Mouse (Mus musculus): ENCODE measurements around the gene Mymk. TPM values are rescaled to one million over a fixed set of nuclear protein-coding genes. Genes with fewer than 3 reads are reported as not detected.

Mymk gene
- polyA plus RNA-seq, 1 experiment, result 0.81 TPM

GRCm38 (mm10) chr2:27085801-27086200 lies 13.8 kb upstream of the Mymk start:
- H3K4me3 ChIP-seq (ENCODE audit: control insufficient read depth, insufficient read depth, low read length), result no peak overlapping the region
- H3K27ac ChIP-seq (ENCODE audit: control insufficient read depth, insufficient read depth, low read length), result no peak overlapping the region
- 77% methylated on average over 2 of the region's 2 CpGs for WGBS
- peaks cover 37% of the 10 kb centered on the region for H3K4me1 ChIP-seq (replicated peaks; ENCODE audit: control insufficient read depth, insufficient read depth, low read length)
- DNase-seq, result no peak
- TF ChIP-seq POLR2A (IDR thresholded peaks at IDR 0.05; ENCODE audit: control insufficient read depth, extremely low read depth, insufficient read depth, low read length, poor library complexity) (no peak), CTCF (IDR thresholded peaks at IDR 0.05; ENCODE audit: borderline replicate concordance, control insufficient read depth, extremely low read depth, insufficient read depth, low read length, poor library complexity) (no peak)
- no peaks in the 10 kb centered on the region for H3K36me3 ChIP-seq (ENCODE audit: control insufficient read depth, insufficient read depth, low read length)
- H3K27me3 ChIP-seq (ENCODE audit: control insufficient read depth, insufficient read depth, low read length), result no peaks in the 10 kb centered on the region

GRCm38 (mm10) chr2:27084963-27085362 lies 13.0 kb upstream of the Mymk start:
- no peak overlapping the region for H3K27ac ChIP-seq (ENCODE audit: control insufficient read depth, insufficient read depth, low read length)
- H3K4me3 ChIP-seq (ENCODE audit: control insufficient read depth, insufficient read depth, low read length), result no peak overlapping the region
- H3K4me1 ChIP-seq (replicated peaks; ENCODE audit: control insufficient read depth, insufficient read depth, low read length), result peaks cover 42% of the 10 kb centered on the region
- no peaks in the 10 kb centered on the region for H3K27me3 ChIP-seq (ENCODE audit: control insufficient read depth, insufficient read depth, low read length)
- WGBS, result 6% methylated on average over 8 of the region's 8 CpGs
- TF ChIP-seq CTCF (IDR thresholded peaks at IDR 0.05; ENCODE audit: borderline replicate concordance, control insufficient read depth, extremely low read depth, insufficient read depth, low read length, poor library complexity) (peak; percentile 27; the same call in 1 of the 2 replicates), POLR2A (IDR thresholded peaks at IDR 0.05; ENCODE audit: control insufficient read depth, extremely low read depth, insufficient read depth, low read length, poor library complexity) (no peak)
- peak; percentile 54 for DNase-seq
- no peaks in the 10 kb centered on the region for H3K36me3 ChIP-seq (ENCODE audit: control insufficient read depth, insufficient read depth, low read length)

- 95% methylated on average over 12 of the region's 12 CpGs for WGBS
- Histone ChIP-seq H3K4me1 (replicated peaks; ENCODE audit: control insufficient read depth, insufficient read depth, low read length) (peaks cover 52% of the 10 kb centered on the region), H3K27ac (ENCODE audit: control insufficient read depth, insufficient read depth, low read length) (no peak overlapping the region), H3K4me3 (ENCODE audit: control insufficient read depth, insufficient read depth, low read length) (no peak overlapping the region), H3K27me3 (ENCODE audit: control insufficient read depth, insufficient read depth, low read length) (no peaks in the 10 kb centered on the region), H3K36me3 (ENCODE audit: control insufficient read depth, insufficient read depth, low read length) (no peaks in the 10 kb centered on the region)
- TF ChIP-seq CTCF (IDR thresholded peaks at IDR 0.05; ENCODE audit: borderline replicate concordance, control insufficient read depth, extremely low read depth, insufficient read depth, low read length, poor library complexity) (no peak), POLR2A (IDR thresholded peaks at IDR 0.05; ENCODE audit: control insufficient read depth, extremely low read depth, insufficient read depth, low read length, poor library complexity) (no peak)
- no peak for DNase-seq
Measured at GRCm38 (mm10) chr2:27083761-27084475, 11.9 kb upstream of the Mymk start.

GRCm38 (mm10) chr2:27079649-27080048 lies 7.7 kb upstream of the Mymk start:
- Histone ChIP-seq H3K4me3 (ENCODE audit: control insufficient read depth, insufficient read depth, low read length) (peak overlapping the region; percentile 11), H3K27me3 (ENCODE audit: control insufficient read depth, insufficient read depth, low read length) (no peaks in the 10 kb centered on the region), H3K36me3 (ENCODE audit: control insufficient read depth, insufficient read depth, low read length) (no peaks in the 10 kb centered on the region), H3K27ac (ENCODE audit: control insufficient read depth, insufficient read depth, low read length) (no peak overlapping the region; the same call in 1 of the 2 replicates), H3K4me1 (replicated peaks; ENCODE audit: control insufficient read depth, insufficient read depth, low read length) (peaks cover 50% of the 10 kb centered on the region)
- WGBS, result 51% methylated on average over 2 of the region's 2 CpGs
- TF ChIP-seq CTCF (IDR thresholded peaks at IDR 0.05; ENCODE audit: borderline replicate concordance, control insufficient read depth, extremely low read depth, insufficient read depth, low read length, poor library complexity), result no peak
- TF ChIP-seq POLR2A (IDR thresholded peaks at IDR 0.05; ENCODE audit: control insufficient read depth, extremely low read depth, insufficient read depth, low read length, poor library complexity), result no peak
- DNase-seq, result no peak

GRCm38 (mm10) chr2:27079152-27079584 lies 7.2 kb upstream of the Mymk start, which contains the start of gene Adamtsl2:
Gene Adamtsl2, plus strand, starts transcription at chr2:27079379.
- H3K27me3 ChIP-seq (ENCODE audit: control insufficient read depth, insufficient read depth, low read length), result no peaks in the 10 kb centered on the region
- 0% methylated on average over 10 of the region's 10 CpGs for WGBS
- no peaks in the 10 kb centered on the region for H3K36me3 ChIP-seq (ENCODE audit: control insufficient read depth, insufficient read depth, low read length)
- peak within 1 kb of the TSS; percentile 18; the same call in 1 of the 2 replicates for H3K27ac ChIP-seq (ENCODE audit: control insufficient read depth, insufficient read depth, low read length)
- peak; percentile 76 for DNase-seq
- H3K4me1 ChIP-seq (replicated peaks; ENCODE audit: control insufficient read depth, insufficient read depth, low read length), result peaks cover 45% of the 10 kb centered on the region
- H3K4me3 ChIP-seq (ENCODE audit: control insufficient read depth, insufficient read depth, low read length), result peak within 1 kb of the TSS; percentile 11
- no peak for TF ChIP-seq CTCF (IDR thresholded peaks at IDR 0.05; ENCODE audit: borderline replicate concordance, control insufficient read depth, extremely low read depth, insufficient read depth, low read length, poor library complexity)
- TF ChIP-seq POLR2A (IDR thresholded peaks at IDR 0.05; ENCODE audit: control insufficient read depth, extremely low read depth, insufficient read depth, low read length, poor library complexity), result no peak

GRCm38 (mm10) chr2:27078312-27078711 lies 6.3 kb upstream of the Mymk start:
- no peaks in the 10 kb centered on the region for H3K36me3 ChIP-seq (ENCODE audit: control insufficient read depth, insufficient read depth, low read length)
- H3K27me3 ChIP-seq (ENCODE audit: control insufficient read depth, insufficient read depth, low read length), result no peaks in the 10 kb centered on the region
- H3K27ac ChIP-seq (ENCODE audit: control insufficient read depth, insufficient read depth, low read length), result no peak overlapping the region
- H3K4me1 ChIP-seq (replicated peaks; ENCODE audit: control insufficient read depth, insufficient read depth, low read length), result peaks cover 43% of the 10 kb centered on the region
- WGBS, result 15% methylated on average over 2 of the region's 2 CpGs
- TF ChIP-seq CTCF (IDR thresholded peaks at IDR 0.05; ENCODE audit: borderline replicate concordance, control insufficient read depth, extremely low read depth, insufficient read depth, low read length, poor library complexity) (no peak), POLR2A (IDR thresholded peaks at IDR 0.05; ENCODE audit: control insufficient read depth, extremely low read depth, insufficient read depth, low read length, poor library complexity) (no peak)
- no peak overlapping the region for H3K4me3 ChIP-seq (ENCODE audit: control insufficient read depth, insufficient read depth, low read length)
- DNase-seq, result peak; percentile 23
